Mouse (Mus musculus) ES-E14 (cell line): ENCODE measurements around the gene Il12a.

ENCODE experiments used
- HCFC1 ChIP-seq: IDR thresholded peaks from 2 replicates; pipeline ENCODE4 v1.6.1; 2012; ENCODE audit warnings: low read length, inconsistent platforms, borderline replicate concordance; ENCODE audit not compliant: insufficient read depth
- MAFK ChIP-seq: IDR thresholded peaks from 2 replicates; pipeline ENCODE4 v1.6.1; 2014; ENCODE audit warnings: mild to moderate bottlenecking, low read depth, low read length, inconsistent platforms; ENCODE audit not compliant: insufficient read depth
- ZC3H11A ChIP-seq: IDR thresholded peaks from 2 replicates; pipeline ENCODE4 v1.6.1; 2012; ENCODE audit warnings: low read depth, mild to moderate bottlenecking, inconsistent platforms, low read length, borderline replicate concordance

- TF ChIP-seq HCFC1 (no peak), MAFK (no peak), ZC3H11A (no peak)
These were observed 6.2 kb upstream of the Il12a start for GRCm38 (mm10) chr3:68684207-68684606.
